Mouse (Mus musculus): ENCODE results near the gene Pla2g4a.

- no peak for TF ChIP-seq CTCF (IDR thresholded peaks at IDR 0.05; ENCODE audit: low read depth, low read length)
- no peak for TF ChIP-seq POLR2A (IDR thresholded peaks at IDR 0.05; ENCODE audit: extremely low read depth, insufficient read depth, low read length)
Observed at GRCm38 (mm10) chr1:149866202-149866601, 94.9 kb downstream of the Pla2g4a start.

Measured in liver, adult 2 months (tissue).